Mouse (Mus musculus) CD4-positive, CD25-positive, alpha-beta regulatory T cell, adult 2 months (primary cell): ENCODE measurements around the gene Igsf6.
A peak's percentile ranks its signal among the peaks of the same experiment; 100 is the strongest.
"Not testable (repeated sequence)": the region's sequence is repeated elsewhere in the genome, so short reads cannot be mapped to it uniquely, and the experiment has no call there.

ENCODE experiments used
- DNase-seq: peaks from one replicate; pipeline ENCODE4 v3.0.0-alpha.2; 2012; ENCODE audit warnings: low read depth, low spot score

Gene Igsf6

DNA sequence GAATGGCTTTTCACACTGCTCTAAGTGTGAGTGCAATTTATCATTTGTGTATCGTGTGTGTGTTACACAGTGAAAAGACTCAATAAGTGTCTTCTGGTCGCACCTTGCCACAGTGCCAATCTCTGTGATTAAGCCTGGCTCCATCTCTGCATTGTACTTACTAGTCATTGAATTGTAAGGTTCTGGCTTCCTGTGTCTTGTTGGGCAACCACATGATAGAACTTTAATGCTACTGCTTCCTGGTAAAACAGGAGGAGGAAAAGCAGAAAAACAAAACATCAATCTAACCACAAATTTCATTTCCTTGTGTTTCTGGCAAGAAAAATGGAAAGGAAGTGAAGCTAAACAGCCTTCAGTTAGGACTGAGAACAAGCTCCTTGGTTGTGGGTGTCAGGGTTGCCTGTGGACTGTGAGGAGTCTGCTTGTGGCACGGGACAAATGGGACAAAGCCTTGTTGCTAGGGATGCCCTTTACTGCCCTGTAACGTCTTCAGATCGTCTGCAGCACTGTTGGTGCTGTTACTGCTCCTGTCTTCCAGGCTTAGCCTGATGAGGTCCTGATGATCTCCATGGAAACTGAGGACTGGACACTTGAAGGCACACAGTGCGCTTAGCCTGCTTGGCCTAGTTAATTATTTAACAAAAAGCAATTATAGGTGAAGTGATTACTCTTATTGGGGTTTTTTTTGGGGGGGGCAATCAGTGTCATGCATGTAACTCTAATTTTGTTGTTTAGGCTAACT is 14.7 kb downstream of the Igsf6 start:
- peak; percentile 34 for DNase-seq

DNA sequence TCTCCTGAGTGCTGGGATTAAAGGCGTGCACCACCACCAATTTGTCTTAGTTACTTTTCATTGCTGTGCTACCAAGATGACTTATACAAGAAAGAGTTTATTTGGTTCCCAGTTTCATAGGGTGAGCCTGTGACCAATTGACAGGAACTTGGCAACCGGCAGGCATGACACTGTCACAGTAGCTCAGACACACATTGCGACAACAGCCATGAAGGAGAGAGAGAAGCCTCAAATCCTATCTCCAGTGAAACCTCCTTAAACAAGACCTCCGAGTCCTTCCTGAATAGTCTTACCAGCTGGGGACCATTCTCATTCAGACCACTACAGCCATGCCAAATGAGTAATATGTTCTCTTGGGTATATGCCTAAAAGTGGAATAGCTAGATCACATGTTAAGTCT is 21.3 kb downstream of the Igsf6 start:
- no peak for DNase-seq

DNA sequence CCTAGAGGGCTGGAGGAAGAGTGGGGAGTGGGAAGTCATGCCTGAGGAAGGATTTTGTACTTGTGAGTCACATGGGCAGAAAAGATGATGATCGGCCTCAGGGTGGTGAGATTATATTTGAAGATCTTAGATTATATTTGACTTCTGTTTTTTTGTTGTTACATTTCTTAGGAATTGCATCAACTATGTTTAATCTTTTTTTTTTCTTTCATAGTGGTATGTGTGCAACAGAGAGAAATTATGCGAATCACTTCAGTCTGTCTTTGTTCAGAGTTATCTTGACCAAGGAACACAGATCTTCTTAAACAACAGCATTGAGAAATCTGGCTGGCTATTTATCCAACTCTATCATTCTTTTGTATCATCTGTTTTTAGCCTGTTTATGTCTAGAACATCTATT is 26.7 kb downstream of the Igsf6 start:
- no peak for DNase-seq

DNA sequence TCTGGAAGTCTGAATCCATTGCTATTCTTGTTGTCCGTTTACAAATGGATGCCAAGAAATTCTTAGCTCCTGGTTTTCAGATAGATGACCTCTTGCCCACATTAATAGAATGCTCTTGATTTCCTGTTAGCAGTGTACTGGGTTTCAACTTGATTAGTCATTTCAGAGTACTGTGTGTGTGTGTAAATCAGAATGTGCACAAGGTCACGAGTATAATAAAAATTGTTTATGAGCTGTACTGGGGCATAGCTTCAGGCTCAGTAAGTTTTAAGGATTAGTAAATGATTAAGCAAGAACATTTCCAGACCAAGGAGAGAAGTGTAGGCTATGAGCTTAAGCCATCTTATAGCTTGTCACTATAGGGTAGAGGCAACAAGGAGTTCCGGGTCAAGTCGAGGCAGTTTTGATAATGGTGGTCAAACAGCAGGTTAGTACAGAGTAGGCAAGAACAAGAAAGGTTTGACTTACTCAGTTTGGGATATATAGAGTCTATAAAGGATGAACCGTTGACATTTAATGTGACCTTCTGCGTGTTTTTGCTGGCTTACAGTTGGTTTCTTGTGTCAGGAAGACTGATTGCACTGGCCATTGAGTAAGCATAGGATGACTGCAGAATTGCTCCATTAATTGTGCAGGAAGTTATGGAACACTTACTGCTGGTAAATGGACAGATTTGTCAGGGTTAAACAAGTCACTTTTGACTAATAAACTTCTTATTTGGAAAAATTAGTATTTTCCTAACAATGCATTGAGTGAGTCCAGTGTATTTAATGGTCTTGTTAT is 28.5 kb downstream of the Igsf6 start:
- DNase-seq = no peak

DNA sequence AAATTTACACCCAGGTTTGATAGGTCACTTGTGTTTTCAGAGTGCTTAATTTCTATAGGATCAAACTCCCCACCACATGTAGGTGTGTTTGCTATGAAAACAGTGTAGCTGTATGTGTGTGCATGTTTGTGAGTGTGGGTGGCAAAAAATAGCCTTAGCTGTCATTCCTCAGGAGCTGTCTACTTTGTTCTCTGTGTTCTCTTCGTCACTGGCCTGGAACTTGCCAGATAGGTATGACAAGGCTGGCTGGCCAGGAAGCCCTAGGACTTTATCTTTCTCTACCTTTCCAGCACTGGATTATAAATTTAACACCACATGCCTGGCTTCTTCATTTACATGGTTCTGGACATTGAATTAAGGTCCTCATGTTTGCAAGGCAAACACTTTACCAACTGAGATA is 30.1 kb downstream of the Igsf6 start:
- no peak for DNase-seq

DNA sequence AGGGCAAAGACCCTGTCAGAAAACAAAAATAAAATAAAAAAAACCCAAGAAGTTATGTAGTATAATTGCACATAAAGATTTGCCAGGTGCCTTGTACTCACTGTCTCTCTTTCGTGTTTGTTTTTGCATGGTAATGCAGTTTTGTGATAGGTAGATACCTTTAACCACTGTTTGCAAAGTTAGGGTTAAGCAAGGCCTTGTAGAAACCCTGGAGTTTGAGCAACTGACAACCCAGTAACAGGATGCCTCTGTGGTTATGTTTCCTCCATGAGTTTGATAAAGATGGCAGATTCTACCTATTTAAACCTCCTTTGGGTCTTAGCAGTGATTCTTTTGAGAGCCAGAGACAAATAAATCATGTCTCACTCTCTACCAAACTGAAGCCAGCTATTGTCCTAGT is 30.9 kb downstream of the Igsf6 start:
- no peak for DNase-seq

DNA sequence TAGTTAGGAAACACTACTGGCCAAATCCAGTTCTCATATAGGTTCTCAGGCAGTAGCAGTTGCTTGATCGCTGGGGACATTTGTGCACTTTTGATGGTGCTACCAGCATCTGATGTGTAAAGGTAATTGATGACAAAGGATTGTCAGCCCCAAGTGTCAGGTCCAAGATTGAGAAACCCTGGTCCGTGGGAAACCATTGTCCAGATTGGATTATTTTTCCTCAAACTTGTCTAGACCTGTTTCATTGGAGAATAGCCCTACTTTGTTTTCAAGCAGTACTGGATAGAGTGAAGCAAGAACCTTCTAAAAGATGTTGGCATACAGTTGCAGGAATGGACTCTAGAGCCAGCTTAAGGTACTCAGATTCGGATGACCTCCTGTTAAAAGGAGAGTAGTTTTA is 31.4 kb downstream of the Igsf6 start:
- DNase-seq = no peak

DNA sequence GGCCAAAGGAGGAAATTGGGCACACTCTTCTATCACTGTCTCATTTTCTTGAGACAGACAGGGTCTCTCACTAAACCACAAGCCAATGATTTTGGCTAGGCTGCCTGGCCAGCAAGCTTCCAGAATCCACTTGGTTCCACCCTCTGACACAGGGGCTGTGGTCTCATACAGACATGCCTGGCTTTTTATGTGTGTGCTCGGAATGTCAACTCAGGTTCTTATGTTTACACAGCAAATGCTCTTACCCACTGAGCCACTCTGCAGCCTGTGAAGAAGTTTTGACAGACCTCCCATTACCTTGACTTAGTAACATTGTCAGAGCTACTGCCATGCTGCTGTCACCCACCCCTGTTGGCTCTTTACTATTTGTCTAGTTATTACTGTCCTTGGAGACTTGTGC is 32.4 kb downstream of the Igsf6 start:
- no peak for DNase-seq

DNA sequence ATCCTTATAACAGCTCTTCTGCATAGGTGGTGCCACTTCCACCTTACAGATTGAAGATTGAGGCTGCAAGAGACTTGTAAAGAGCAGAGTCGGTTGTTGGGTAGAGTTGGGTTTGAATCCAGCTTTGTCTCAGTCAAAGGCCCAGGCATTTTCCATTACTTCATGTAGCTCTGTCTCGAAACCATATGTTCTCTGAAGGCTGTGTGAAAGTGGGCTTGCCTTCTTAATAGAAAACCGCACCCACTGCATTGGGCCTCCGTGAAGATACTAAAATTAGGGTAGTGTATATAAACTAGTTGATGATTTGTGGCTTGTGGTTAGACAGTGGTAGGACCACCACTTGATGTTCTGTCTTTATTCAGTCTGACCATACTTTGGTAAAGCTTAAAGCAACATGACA is 33.8 kb downstream of the Igsf6 start:
- DNase-seq = no peak

DNA sequence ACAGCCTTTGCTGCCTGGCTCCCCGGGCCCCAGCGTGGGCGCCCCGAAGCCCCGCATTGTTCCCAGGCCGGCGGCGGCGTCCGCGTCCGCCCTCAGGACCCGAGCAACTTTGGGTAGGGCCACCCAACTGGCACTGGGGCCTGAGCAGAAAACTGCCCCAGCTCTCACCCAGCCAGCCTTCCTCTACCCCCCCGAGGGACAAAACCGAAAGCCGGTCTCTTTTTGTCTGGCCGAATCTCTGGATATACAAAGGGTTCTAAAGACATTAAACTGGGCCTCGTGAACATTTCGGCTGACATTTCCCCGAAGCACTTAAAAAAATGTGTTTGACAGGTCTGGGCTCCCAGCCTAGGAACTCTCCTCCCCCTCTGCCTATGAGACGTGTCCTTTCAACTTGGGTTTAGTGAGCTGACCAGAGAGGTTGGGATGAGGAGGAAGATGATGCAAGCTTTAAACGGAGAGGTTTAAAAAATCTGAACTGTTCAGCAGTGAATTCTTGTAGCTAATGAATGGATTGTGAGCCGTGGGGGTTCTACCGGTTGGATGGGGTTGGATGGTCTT is 39.1 kb downstream of the Igsf6 start:
- no peak for DNase-seq

DNA sequence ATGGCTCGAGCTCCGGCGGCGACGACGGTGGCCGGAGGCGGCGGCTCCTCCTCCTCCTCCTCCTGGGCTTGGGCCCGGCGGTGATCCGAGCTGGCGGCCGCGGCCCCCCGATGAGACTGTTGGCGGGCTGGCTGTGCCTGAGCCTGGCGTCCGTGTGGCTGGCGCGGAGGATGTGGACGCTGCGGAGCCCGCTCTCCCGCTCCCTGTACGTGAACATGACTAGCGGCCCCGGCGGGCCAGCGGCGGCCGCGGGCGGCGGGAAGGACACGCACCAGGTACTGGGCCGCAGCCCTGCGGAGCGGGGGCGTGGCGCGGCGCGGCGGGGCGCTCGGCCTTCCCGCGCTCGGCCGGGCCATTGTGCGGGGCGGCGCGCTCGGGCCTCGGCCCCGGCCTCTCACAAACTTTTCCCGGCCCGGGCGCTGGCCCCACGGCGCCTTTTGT is 39.7 kb downstream of the Igsf6 start:
- DNase-seq = no peak

DNA sequence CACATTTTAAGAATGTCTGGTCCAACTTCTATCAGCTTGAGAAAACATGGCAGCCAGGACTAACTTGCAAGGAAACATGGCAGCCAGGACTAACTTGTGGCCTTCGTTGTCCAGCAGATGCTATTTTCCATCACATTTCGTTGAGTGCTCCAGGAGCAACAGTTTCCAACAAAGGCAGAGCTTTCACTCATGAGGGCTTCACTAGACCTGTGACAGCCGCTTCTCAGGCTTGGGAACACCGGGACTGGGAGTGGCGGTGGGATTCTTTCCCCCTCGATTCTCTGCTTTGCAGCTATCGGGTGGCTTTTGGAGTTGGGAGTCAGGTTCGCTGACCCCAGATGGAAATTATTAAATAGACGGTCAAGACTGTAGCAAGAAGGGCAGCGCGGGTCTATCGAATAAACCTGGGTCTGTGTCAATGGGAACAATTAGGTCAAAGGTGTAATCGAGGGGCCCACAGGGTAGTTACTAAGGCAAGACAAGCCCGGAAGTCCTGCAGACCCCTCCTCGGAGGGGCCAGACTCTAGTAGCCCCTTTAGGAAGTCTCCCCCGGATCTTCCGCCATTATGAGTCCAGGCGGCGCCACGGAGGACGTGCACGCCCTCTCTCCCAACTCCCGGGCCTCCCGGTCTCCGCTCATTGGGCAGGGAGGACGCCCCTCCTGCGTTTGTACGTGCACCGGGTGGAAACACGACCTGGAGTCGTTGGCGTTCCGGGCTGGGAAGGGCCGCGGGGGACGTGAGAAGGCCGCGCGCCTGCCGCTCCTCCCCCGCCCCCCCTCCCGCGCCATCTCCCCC is 40.3 kb downstream of the Igsf6 start, which contains the start of gene Mettl9:
TSS of gene Mettl9 (plus strand) at position 590 of the 797 bp plus-strand sequence.
- peak; percentile 97 for DNase-seq

DNA sequence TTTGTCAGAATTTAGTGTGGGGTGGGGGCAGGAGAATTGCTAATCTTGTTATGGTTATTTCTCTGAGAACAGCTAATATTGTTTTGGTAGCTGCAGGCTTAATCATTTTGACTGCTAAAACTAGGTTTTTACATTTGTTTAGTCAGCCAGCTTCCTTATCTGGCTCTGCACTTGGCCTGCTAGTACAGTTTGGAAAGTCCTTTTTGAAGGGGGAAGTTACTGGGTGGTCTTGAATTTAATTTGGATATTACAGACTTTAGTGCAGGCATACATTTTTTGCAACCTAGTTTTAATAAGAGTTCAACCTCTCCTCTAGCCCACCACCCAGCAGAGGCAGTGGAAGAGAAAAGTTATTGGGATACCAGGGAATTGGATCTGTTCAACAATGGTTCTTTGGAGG is 44.4 kb downstream of the Igsf6 start:
- not testable (repeated sequence) for DNase-seq

DNA sequence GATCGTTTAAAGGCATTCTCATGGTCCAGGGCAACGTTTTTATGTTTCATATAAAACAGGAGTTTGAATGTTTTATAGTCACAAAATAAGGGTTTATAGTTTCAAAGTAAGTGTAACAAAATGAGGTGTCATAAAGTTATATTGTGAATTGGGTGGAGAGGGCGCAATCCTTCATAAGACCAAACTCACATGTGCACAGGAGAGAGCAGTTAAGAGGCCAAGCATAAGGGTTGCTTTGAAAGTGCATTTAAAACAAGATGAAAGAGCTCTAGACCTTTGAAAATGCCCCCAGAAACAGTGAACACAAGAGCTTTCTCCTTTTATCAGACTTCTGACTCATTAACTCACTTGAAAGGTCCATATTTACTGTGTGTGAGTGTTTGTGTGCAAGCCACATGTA is 48.1 kb downstream of the Igsf6 start:
- no peak for DNase-seq

DNA sequence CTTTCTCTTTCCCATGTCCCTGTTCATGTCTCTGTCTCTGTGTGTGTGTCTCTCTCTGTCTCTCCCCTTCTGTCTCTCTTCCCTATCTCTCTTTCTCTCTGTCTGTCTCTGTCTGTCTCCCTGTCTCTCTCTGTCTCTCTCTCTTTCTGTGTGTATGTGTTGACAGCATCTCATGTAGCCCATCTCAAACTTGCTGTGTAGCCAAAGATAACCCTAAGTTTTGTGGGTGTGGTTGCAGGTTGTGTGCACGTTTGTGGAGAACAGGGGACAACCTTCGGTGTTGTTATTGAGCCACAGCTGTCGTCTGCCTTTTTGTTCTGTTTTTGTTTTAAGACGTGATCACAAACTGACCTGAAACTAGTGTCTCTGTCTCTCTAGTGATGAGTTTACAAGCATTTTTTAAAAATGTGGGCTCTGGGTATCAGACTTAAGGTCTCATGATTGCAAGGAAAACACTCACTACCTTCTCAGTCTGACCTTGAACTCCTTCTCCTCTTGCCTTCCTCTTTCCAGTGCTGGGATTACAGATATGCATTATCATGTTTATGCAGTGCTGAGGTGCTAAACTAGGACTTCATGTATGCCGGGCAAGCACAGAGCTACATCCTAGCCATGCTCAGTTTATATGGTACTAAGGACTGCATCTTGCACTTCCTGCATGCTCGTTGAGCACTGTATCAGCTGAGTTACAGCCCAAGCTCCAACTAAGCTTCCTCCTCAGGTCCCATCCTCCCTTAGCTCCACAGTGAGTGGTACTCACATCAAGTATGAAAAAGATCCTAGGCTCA is 49.0 kb downstream of the Igsf6 start:
- DNase-seq = no peak

DNA sequence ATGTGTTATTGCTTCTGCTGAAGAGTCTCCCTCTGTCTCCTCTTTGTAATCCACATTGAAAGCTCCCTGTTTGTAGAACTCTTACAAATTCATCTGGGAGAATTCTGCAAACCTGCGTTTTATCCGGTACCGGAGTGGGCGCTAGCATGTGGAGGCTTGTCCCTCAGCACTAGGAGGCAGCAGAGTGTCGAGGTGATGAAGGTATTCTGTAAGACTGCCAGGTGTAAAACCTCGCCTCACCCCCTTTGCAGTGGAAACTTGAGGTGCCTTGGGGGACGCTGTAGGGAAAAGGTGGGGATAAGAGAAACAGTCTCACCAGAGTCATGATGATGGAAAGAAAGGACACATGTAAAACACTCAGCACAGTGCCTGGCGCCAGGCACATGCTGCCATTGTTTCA is 54.1 kb downstream of the Igsf6 start:
- DNase-seq = peak; percentile 53

DNA sequence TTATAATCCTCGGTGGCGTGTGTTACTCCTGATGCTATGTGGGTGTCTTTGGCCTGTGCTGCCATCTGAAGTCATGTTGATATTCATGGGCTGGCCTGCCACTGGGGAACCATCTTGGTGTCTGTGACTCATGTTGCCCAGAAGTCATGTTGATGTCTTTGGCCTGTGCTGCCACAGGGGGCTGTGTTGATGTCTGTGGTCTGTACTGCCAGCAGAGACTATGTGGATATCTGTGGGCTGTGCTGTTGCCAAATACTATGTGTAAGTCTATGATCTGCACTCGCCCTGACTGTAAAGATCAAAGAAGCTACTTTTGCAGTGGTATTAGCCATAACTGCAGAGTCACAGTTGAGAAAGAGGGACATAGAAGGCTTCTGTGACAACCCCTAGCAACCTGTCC is 55.6 kb downstream of the Igsf6 start:
- DNase-seq = no peak

DNA sequence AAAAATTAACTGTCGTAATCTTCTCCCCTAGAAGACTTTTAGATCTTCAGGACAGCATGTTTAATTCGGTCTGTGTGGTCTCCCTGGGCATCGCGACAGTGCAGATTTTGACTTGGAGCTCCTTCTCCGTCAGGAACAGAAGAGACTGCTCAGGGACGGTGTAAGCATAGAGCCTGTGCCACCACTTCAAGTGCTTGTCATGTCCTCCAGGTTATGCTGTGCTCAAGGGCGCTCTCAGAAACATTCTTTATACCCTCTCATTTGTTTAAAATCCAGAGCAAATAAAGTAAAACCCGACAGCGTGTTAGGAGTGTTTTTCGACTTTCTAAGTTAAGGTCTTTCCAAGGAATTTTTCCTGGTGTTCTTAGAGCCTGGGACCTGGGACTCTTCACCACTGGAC is 59.9 kb downstream of the Igsf6 start:
- no peak for DNase-seq
